Mouse (Mus musculus): ENCODE results near the gene Ppil1. TPM values are rescaled to one million over a fixed set of nuclear protein-coding genes. Genes with fewer than 3 reads are reported as not detected.
"Not testable (repeated sequence)": the region's sequence is repeated elsewhere in the genome, so short reads cannot be mapped to it uniquely, and the experiment has no call there.

Ppil1 gene
- polyA plus RNA-seq, 1 experiment from 2014 or later, result 128 TPM

GRCm38 (mm10) chr17:29253236-29253635 is 10.8 kb downstream of the Ppil1 start:
- no peaks in the 10 kb centered on the region; the same call in 1 of the 2 replicates for H3K36me3 ChIP-seq (ENCODE audit: control insufficient read depth, insufficient read depth, low read length)
- no peak overlapping the region for H3K4me3 ChIP-seq (ENCODE audit: low read depth, low read length)
- no peaks in the 10 kb centered on the region for H3K4me1 ChIP-seq (replicated peaks; ENCODE audit: control insufficient read depth, insufficient read depth, low read length)
- ATAC-seq (ENCODE audit: low FRiP score) (no peak), DNase-seq (ENCODE audit: low spot score) (no peak)
- H3K9me3 ChIP-seq (ENCODE audit: control insufficient read depth, low read length), result no peaks in the 10 kb centered on the region
- H3K4me2 ChIP-seq (replicated peaks; ENCODE audit: low read depth, low read length), result no peak overlapping the region
- no peak overlapping the region for H3K27ac ChIP-seq (ENCODE audit: low read depth, low read length)
- 96% methylated on average over 2 of the region's 2 CpGs for WGBS
- no peak overlapping the region for H3K9ac ChIP-seq (ENCODE audit: low read depth, low read length)
- H3K27me3 ChIP-seq (ENCODE audit: control insufficient read depth, insufficient read depth, low read length), result no peaks in the 10 kb centered on the region

GRCm38 (mm10) chr17:29251608-29252390 is 12.2 kb downstream of the Ppil1 start:
- H3K36me3 ChIP-seq (ENCODE audit: control insufficient read depth, insufficient read depth, low read length), result no peaks in the 10 kb centered on the region; the same call in 1 of the 2 replicates
- H3K4me2 ChIP-seq (replicated peaks; ENCODE audit: low read depth, low read length), result no peak overlapping the region
- no peak overlapping the region for H3K9ac ChIP-seq (ENCODE audit: low read depth, low read length)
- H3K9me3 ChIP-seq (ENCODE audit: control insufficient read depth, low read length), result no peaks in the 10 kb centered on the region
- H3K4me1 ChIP-seq (replicated peaks; ENCODE audit: control insufficient read depth, insufficient read depth, low read length), result no peaks in the 10 kb centered on the region
- no peak for ATAC-seq (ENCODE audit: low FRiP score)
- H3K4me3 ChIP-seq (ENCODE audit: low read depth, low read length), result no peak overlapping the region
- no peak overlapping the region for H3K27ac ChIP-seq (ENCODE audit: low read depth, low read length)
- no peaks in the 10 kb centered on the region for H3K27me3 ChIP-seq (ENCODE audit: control insufficient read depth, insufficient read depth, low read length)
- DNase-seq (ENCODE audit: low spot score), result no peak
- 90% methylated on average over 15 of the region's 15 CpGs for WGBS

GRCm38 (mm10) chr17:29251006-29251405 is 13.0 kb downstream of the Ppil1 start:
- not testable (repeated sequence) for H3K36me3 ChIP-seq (ENCODE audit: control insufficient read depth, insufficient read depth, low read length); ATAC-seq (ENCODE audit: low FRiP score); DNase-seq (ENCODE audit: low spot score); H3K4me3 ChIP-seq (ENCODE audit: low read depth, low read length); H3K9ac ChIP-seq (ENCODE audit: low read depth, low read length); H3K4me1 ChIP-seq (replicated peaks; ENCODE audit: control insufficient read depth, insufficient read depth, low read length); H3K27ac ChIP-seq (ENCODE audit: low read depth, low read length); H3K9me3 ChIP-seq (ENCODE audit: control insufficient read depth, low read length); H3K4me2 ChIP-seq (replicated peaks; ENCODE audit: low read depth, low read length); H3K27me3 ChIP-seq (ENCODE audit: control insufficient read depth, insufficient read depth, low read length)
- WGBS, result 94% methylated on average over 14 of the region's 14 CpGs

GRCm38 (mm10) chr17:29249512-29249911 is 14.5 kb downstream of the Ppil1 start:
- 63% methylated on average over 9 of the region's 9 CpGs for WGBS
- H3K4me2 ChIP-seq (replicated peaks; ENCODE audit: low read depth, low read length), result no peak overlapping the region
- no peak for ATAC-seq (ENCODE audit: low FRiP score)
- peaks cover 3% of the 10 kb centered on the region; the same call in 1 of the 2 replicates for H3K4me1 ChIP-seq (replicated peaks; ENCODE audit: control insufficient read depth, insufficient read depth, low read length)
- no peaks in the 10 kb centered on the region; the same call in 1 of the 2 replicates for H3K36me3 ChIP-seq (ENCODE audit: control insufficient read depth, insufficient read depth, low read length)
- peak; percentile 52 for DNase-seq (ENCODE audit: low spot score)
- H3K9ac ChIP-seq (ENCODE audit: low read depth, low read length), result no peak overlapping the region
- no peak overlapping the region for H3K27ac ChIP-seq (ENCODE audit: low read depth, low read length)
- H3K4me3 ChIP-seq (ENCODE audit: low read depth, low read length), result no peak overlapping the region
- no peaks in the 10 kb centered on the region for H3K9me3 ChIP-seq (ENCODE audit: control insufficient read depth, low read length)
- H3K27me3 ChIP-seq (ENCODE audit: control insufficient read depth, insufficient read depth, low read length), result no peaks in the 10 kb centered on the region

- Histone ChIP-seq H3K9ac (ENCODE audit: low read depth, low read length) (no peak overlapping the region), H3K27me3 (ENCODE audit: control insufficient read depth, insufficient read depth, low read length) (no peaks in the 10 kb centered on the region), H3K4me2 (replicated peaks; ENCODE audit: low read depth, low read length) (no peak overlapping the region), H3K36me3 (ENCODE audit: control insufficient read depth, insufficient read depth, low read length) (no peaks in the 10 kb centered on the region; the same call in 1 of the 2 replicates), H3K27ac (ENCODE audit: low read depth, low read length) (no peak overlapping the region), H3K4me1 (replicated peaks; ENCODE audit: control insufficient read depth, insufficient read depth, low read length) (peaks cover 10% of the 10 kb centered on the region; the same call in 1 of the 2 replicates), H3K9me3 (ENCODE audit: control insufficient read depth, low read length) (no peaks in the 10 kb centered on the region), H3K4me3 (ENCODE audit: low read depth, low read length) (no peak overlapping the region)
- DNase-seq (ENCODE audit: low spot score) (no peak), ATAC-seq (ENCODE audit: low FRiP score) (no peak)
- 84% methylated on average over 13 of the region's 13 CpGs for WGBS
Measured at GRCm38 (mm10) chr17:29247881-29248280, 16.1 kb downstream of the Ppil1 start.

- H3K4me3 ChIP-seq (ENCODE audit: low read depth, low read length), result no peak overlapping the region
- H3K4me2 ChIP-seq (replicated peaks; ENCODE audit: low read depth, low read length), result no peak overlapping the region
- peak; percentile 82 for DNase-seq (ENCODE audit: low spot score)
- peaks cover 10% of the 10 kb centered on the region; the same call in 1 of the 2 replicates for H3K4me1 ChIP-seq (replicated peaks; ENCODE audit: control insufficient read depth, insufficient read depth, low read length)
- no peaks in the 10 kb centered on the region for H3K9me3 ChIP-seq (ENCODE audit: control insufficient read depth, low read length)
- WGBS, result 34% methylated on average over 5 of the region's 5 CpGs
- no peaks in the 10 kb centered on the region; the same call in 1 of the 2 replicates for H3K36me3 ChIP-seq (ENCODE audit: control insufficient read depth, insufficient read depth, low read length)
- ATAC-seq (ENCODE audit: low FRiP score), result no peak
- H3K9ac ChIP-seq (ENCODE audit: low read depth, low read length), result no peak overlapping the region
- H3K27me3 ChIP-seq (ENCODE audit: control insufficient read depth, insufficient read depth, low read length), result no peaks in the 10 kb centered on the region
- H3K27ac ChIP-seq (ENCODE audit: low read depth, low read length), result no peak overlapping the region
Measured at GRCm38 (mm10) chr17:29246602-29247001, 17.4 kb downstream of the Ppil1 start.

- Histone ChIP-seq H3K27me3 (ENCODE audit: control insufficient read depth, insufficient read depth, low read length) (no peaks in the 10 kb centered on the region), H3K4me2 (replicated peaks; ENCODE audit: low read depth, low read length) (no peak overlapping the region), H3K27ac (ENCODE audit: low read depth, low read length) (no peak overlapping the region), H3K9ac (ENCODE audit: low read depth, low read length) (no peak overlapping the region), H3K9me3 (ENCODE audit: control insufficient read depth, low read length) (no peaks in the 10 kb centered on the region), H3K36me3 (ENCODE audit: control insufficient read depth, insufficient read depth, low read length) (no peaks in the 10 kb centered on the region; the same call in 1 of the 2 replicates), H3K4me1 (replicated peaks; ENCODE audit: control insufficient read depth, insufficient read depth, low read length) (peaks cover 10% of the 10 kb centered on the region; the same call in 1 of the 2 replicates), H3K4me3 (ENCODE audit: low read depth, low read length) (no peak overlapping the region)
- no peak for DNase-seq (ENCODE audit: low spot score)
- 52% methylated on average over 7 of the region's 7 CpGs for WGBS
- peak; percentile 27; the same call in 1 of the 2 replicates for ATAC-seq (ENCODE audit: low FRiP score)
Measured at GRCm38 (mm10) chr17:29245725-29246124, 18.3 kb downstream of the Ppil1 start.

GRCm38 (mm10) chr17:29244912-29245311 is 19.1 kb downstream of the Ppil1 start:
- DNase-seq (ENCODE audit: low spot score), result no peak
- Histone ChIP-seq H3K4me2 (replicated peaks; ENCODE audit: low read depth, low read length) (no peak overlapping the region), H3K9me3 (ENCODE audit: control insufficient read depth, low read length) (no peaks in the 10 kb centered on the region), H3K4me1 (replicated peaks; ENCODE audit: control insufficient read depth, insufficient read depth, low read length) (peaks cover 10% of the 10 kb centered on the region; the same call in 1 of the 2 replicates), H3K27me3 (ENCODE audit: control insufficient read depth, insufficient read depth, low read length) (no peaks in the 10 kb centered on the region), H3K9ac (ENCODE audit: low read depth, low read length) (no peak overlapping the region), H3K36me3 (ENCODE audit: control insufficient read depth, insufficient read depth, low read length) (no peaks in the 10 kb centered on the region), H3K4me3 (ENCODE audit: low read depth, low read length) (no peak overlapping the region), H3K27ac (ENCODE audit: low read depth, low read length) (no peak overlapping the region)
- 43% methylated on average over 11 of the region's 12 CpGs for WGBS
- no peak for ATAC-seq (ENCODE audit: low FRiP score)

Measured in hindbrain, embryonic 11.5 days (tissue).